Mouse (Mus musculus): Measurements from ENCODE around the gene Slc1a3.

DNA sequence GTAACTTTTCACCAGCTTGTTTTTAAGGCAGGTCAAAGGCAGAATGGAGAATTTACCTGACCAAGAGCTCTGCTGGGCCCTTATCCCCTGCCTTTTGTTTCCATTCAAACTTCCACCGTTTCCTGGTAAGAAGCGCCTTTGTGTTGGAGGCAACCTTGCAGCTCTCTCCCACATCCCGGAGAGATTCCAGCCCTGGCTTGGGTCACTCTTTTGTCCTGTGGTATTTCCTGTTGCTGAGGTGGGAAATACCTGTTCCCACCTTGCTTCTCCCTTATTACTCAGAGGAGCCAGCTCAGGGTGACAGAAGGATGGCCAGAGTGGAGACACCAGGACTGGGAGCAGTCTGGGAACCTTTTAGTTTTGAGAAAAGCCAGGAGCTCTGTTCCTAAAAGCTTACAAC lies 12.6 kb downstream of the Slc1a3 start:
- TF ChIP-seq CTCF (IDR thresholded peaks at IDR 0.05; ENCODE audit: low read depth, low read length) (no peak), TAL1 (conservative IDR thresholded peaks at IDR 0.05; ENCODE audit: low read depth, low read length) (no peak), POLR2AphosphoS5 (IDR thresholded peaks at IDR 0.05; ENCODE audit: insufficient replicate concordance, low read depth, low read length) (no peak), GATA1 (IDR thresholded peaks at IDR 0.05; ENCODE audit: borderline replicate concordance, low read length) (no peak), GATA2 (IDR thresholded peaks at IDR 0.05; ENCODE audit: borderline replicate concordance, low read depth, low read length) (no peak)

All from G1E (cell line).